Mouse (Mus musculus) ES-E14 (cell line): ENCODE results near the gene Gabbr2. TPM values are rescaled to one million over a fixed set of nuclear protein-coding genes. Genes with fewer than 3 reads are reported as not detected.

Experiments used
- DNase-seq: peaks from one replicate; pipeline ENCODE4 v3.0.0-alpha.2; 2013; ENCODE audit warnings: low read depth, low spot score
- H3K27ac ChIP-seq: 2 replicates; pipeline ENCODE4 v1.5.1; 2012; ENCODE audit warnings: low read depth, mild to moderate bottlenecking, low read length, moderate library complexity, mixed read lengths; ENCODE audit not compliant: poor library complexity, insufficient read depth, severe bottlenecking
- H3K36me3 ChIP-seq: 2 replicates; pipeline ENCODE4 v1.6.1; 2012; ENCODE audit warnings: mild to moderate bottlenecking, low read length, moderate library complexity, mixed read lengths; ENCODE audit not compliant: control insufficient read depth, poor library complexity, insufficient read depth, severe bottlenecking
- H3K4me1 ChIP-seq, 2 experiments: fragments of 150-350 bp in 1 of 2; sonication (generic) in 1 of 2; 2 replicates each; pipeline ENCODE4 v1.6.1; 2012; ENCODE audit warnings: low read length in 2 of 2, mild to moderate bottlenecking in 1 of 2, mixed read lengths in 1 of 2; ENCODE audit not compliant: control insufficient read depth in 2 of 2, insufficient read depth in 2 of 2, poor library complexity in 1 of 2
- H3K4me3 ChIP-seq, 2 experiments: fragments of 150-350 bp in 1 of 2; sonication (generic) in 1 of 2; 2 replicates each; pipeline ENCODE4 v1.5.1; 2012; ENCODE audit warnings: low read length in 2 of 2, low read depth in 1 of 2, mild to moderate bottlenecking in 1 of 2, mixed read lengths in 1 of 2; ENCODE audit not compliant: insufficient read depth in 1 of 2, poor library complexity in 1 of 2, severe bottlenecking in 1 of 2
- H3K9ac ChIP-seq: 2 replicates; pipeline ENCODE4 v1.6.1; 2012; ENCODE audit warnings: low read depth, mild to moderate bottlenecking, low read length, mixed read lengths; ENCODE audit not compliant: poor library complexity, insufficient read depth, severe bottlenecking
- H3K9me3 ChIP-seq: fragments of 150-350 bp; sonication (generic); 2 replicates; pipeline ENCODE4 v1.6.1; 2012; ENCODE audit warnings: low read depth, mild to moderate bottlenecking, low read length; ENCODE audit not compliant: control insufficient read depth, insufficient read depth
- CHD2 ChIP-seq: IDR thresholded peaks from 2 replicates; pipeline ENCODE4 v1.6.1; 2014; ENCODE audit warnings: mild to moderate bottlenecking, low read depth, low read length, inconsistent platforms
- HCFC1 ChIP-seq: IDR thresholded peaks from 2 replicates; pipeline ENCODE4 v1.6.1; 2012; ENCODE audit warnings: low read length, inconsistent platforms, borderline replicate concordance; ENCODE audit not compliant: insufficient read depth
- MAFK ChIP-seq: IDR thresholded peaks from 2 replicates; pipeline ENCODE4 v1.6.1; 2014; ENCODE audit warnings: mild to moderate bottlenecking, low read depth, low read length, inconsistent platforms; ENCODE audit not compliant: insufficient read depth
- ZC3H11A ChIP-seq: IDR thresholded peaks from 2 replicates; pipeline ENCODE4 v1.6.1; 2012; ENCODE audit warnings: low read depth, mild to moderate bottlenecking, inconsistent platforms, low read length, borderline replicate concordance
- ZNF384 ChIP-seq: IDR thresholded peaks from 2 replicates; pipeline ENCODE4 v1.6.1; 2012; ENCODE audit warnings: low read depth, low read length, inconsistent platforms
- in situ Hi-C, 2 experiments: fragments of 600-800 bp; cut with MboI; formaldehyde crosslinking; loops; one replicate each; pipeline ENCODE4 v1.15.1; 2025; ENCODE audit warnings: low sequenced_read_pairs in 2 of 2, inconsistent platforms in 1 of 2; ENCODE audit not compliant: unreplicated experiment in 2 of 2
- total RNA-seq: library from RNA; depleted of rRNA; stranded (reverse); fragments of 300-350 nt; gene quantifications from 2 replicates; pipeline ENCODE4 v1.2.3, GENCODE M21; 2012

Gene Gabbr2
- total RNA-seq, 1 experiment, result 0.09 TPM

GRCm38 (mm10) chr4:46832834-46833544 is 158.7 kb downstream of the Gabbr2 start:
- Histone ChIP-seq H3K4me1 (no peaks in the 10 kb centered on the region), H3K36me3 (no peaks in the 10 kb centered on the region), H3K9ac (no peak overlapping the region), H3K4me3 (no peak overlapping the region), H3K9me3 (no peaks in the 10 kb centered on the region), H3K27ac (no peak overlapping the region)
- TF ChIP-seq ZNF384, result no peak
- TF ChIP-seq ZC3H11A, result peak; percentile 46; the same call in 1 of the 2 replicates
- in situ Hi-C loops, result no loop called here
- peak; percentile 24 for DNase-seq

- Histone ChIP-seq H3K4me1 (no peaks in the 10 kb centered on the region), H3K9ac (no peak overlapping the region), H3K9me3 (no peaks in the 10 kb centered on the region), H3K4me3 (no peak overlapping the region), H3K36me3 (no peaks in the 10 kb centered on the region), H3K27ac (no peak overlapping the region)
- DNase-seq, result no peak
- TF ChIP-seq ZC3H11A, result no peak
- no peak for TF ChIP-seq ZNF384
- TF ChIP-seq HCFC1, result no peak
- TF ChIP-seq MAFK, result no peak
- no peak for TF ChIP-seq CHD2
- in situ Hi-C loops, result no loop called here
Observed at GRCm38 (mm10) chr4:46829656-46830055, 162.0 kb downstream of the Gabbr2 start.

- Histone ChIP-seq H3K9ac (no peak overlapping the region), H3K4me1 (no peaks in the 10 kb centered on the region), H3K36me3 (no peaks in the 10 kb centered on the region), H3K9me3 (no peaks in the 10 kb centered on the region), H3K4me3 (no peak overlapping the region), H3K27ac (no peak overlapping the region)
- TF ChIP-seq MAFK (no peak), ZNF384 (no peak), CHD2 (no peak), ZC3H11A (no peak), HCFC1 (no peak)
- in situ Hi-C loops, result no loop called here
- no peak for DNase-seq
Observed at GRCm38 (mm10) chr4:46828141-46828571, 163.5 kb downstream of the Gabbr2 start.

- H3K27ac ChIP-seq, result no peak overlapping the region
- H3K36me3 ChIP-seq, result no peaks in the 10 kb centered on the region
- no peak for DNase-seq
- no peak overlapping the region for H3K9ac ChIP-seq
- H3K9me3 ChIP-seq, result no peaks in the 10 kb centered on the region
- no peak for TF ChIP-seq HCFC1
- TF ChIP-seq ZNF384, result no peak
- no peak for TF ChIP-seq CHD2
- no peak for TF ChIP-seq ZC3H11A
- no peak for TF ChIP-seq MAFK
- H3K4me1 ChIP-seq, result no peaks in the 10 kb centered on the region
- no peak overlapping the region for H3K4me3 ChIP-seq
- in situ Hi-C loops, result no loop called here
Observed at GRCm38 (mm10) chr4:46827471-46827870, 164.2 kb downstream of the Gabbr2 start.

- no peak for DNase-seq
- in situ Hi-C loops, result no loop called here
- Histone ChIP-seq H3K9me3 (no peaks in the 10 kb centered on the region), H3K4me1 (no peaks in the 10 kb centered on the region), H3K36me3 (no peaks in the 10 kb centered on the region), H3K27ac (no peak overlapping the region), H3K4me3 (no peak overlapping the region), H3K9ac (no peak overlapping the region)
- TF ChIP-seq ZNF384 (no peak), CHD2 (no peak), MAFK (peak; percentile 95), HCFC1 (no peak)
Observed at GRCm38 (mm10) chr4:46825846-46826529, 165.7 kb downstream of the Gabbr2 start.
